Mouse (Mus musculus): ENCODE measurements around the gene Fos.

GRCm38 (mm10) chr12:85485890-85486765, 12.4 kb downstream of the Fos start:
- no peak for TF ChIP-seq CTCF (IDR thresholded peaks at IDR 0.05; ENCODE audit: low read depth)
- TF ChIP-seq EP300 (IDR thresholded peaks at IDR 0.05; ENCODE audit: low read depth): peak; percentile 73
